Mouse (Mus musculus) cortical plate, adult 2 months (tissue): ENCODE data around the gene Gramd1b.

Experiments used
- CTCF ChIP-seq: fragments of 200-500 bp; IDR thresholded peaks from 2 replicates; pipeline ENCODE4 v1.5.1; 2011; ENCODE audit warnings: mild to moderate bottlenecking, control low read depth, low read length; ENCODE audit not compliant: insufficient read depth; ENCODE audit errors: extremely low read depth
- POLR2A ChIP-seq: fragments of 200-500 bp; IDR thresholded peaks from 2 replicates; pipeline ENCODE4 v1.6.1; 2011; ENCODE audit warnings: mild to moderate bottlenecking, low read length, control low read depth; ENCODE audit not compliant: insufficient read depth; ENCODE audit errors: extremely low read depth

DNA sequence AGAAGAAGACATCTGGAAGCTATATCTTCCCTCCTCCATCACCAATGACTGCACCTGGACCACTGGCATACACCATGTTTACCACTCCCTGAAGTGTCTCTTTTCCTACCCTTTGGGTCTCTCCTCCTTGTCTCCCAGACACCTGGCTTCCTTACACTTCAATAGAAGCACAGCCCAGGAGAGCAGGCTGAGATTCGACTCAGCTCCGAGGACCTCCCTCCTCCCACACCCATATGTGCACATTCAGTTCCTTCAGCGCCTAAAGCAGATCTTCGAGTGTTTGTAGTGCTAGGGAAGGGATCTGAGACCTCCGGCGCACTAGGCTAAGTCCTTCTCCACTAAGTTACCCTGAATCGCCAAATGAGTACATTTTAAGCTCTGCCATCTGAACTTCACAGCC lies 127.4 kb downstream of the Gramd1b start:
- no peak for TF ChIP-seq CTCF
- no peak for TF ChIP-seq POLR2A
